Mouse (Mus musculus): ENCODE measurements at regions not wholly inside any gene's neighbourhood (a gene's known extent, or its start where the extent isn't known, plus 50 kb on each side); places are given as distances from the start of the nearest gene placed in this dataset.

DNA sequence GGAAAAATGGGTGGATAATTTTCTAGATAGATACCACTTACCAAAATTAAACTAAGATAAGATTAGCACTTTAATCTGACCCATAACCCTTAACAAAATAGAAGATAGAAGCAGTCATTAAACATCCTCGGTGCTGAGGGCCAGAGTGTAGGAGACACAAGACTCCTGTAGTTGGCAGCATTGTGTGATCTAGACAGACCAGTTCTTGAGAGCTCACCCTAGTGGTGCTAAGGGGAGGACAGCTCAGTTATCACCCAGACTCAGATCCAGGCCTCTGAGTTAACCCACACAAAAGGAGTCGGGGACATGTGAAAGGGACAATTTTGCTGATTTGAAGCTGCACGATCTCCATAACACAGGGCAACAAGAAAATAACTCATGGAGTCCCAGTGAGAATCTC lies 1471.1 kb downstream of the Tbl1xr1 start:
- Histone ChIP-seq H3K9ac (replicated peaks; ENCODE audit: low read depth) (no peak overlapping the region), H3K27ac (ENCODE audit: low read length) (no peak overlapping the region), H3K4me2 (replicated peaks; ENCODE audit: low read depth, low read length) (no peak overlapping the region), H3K36me3 (ENCODE audit: insufficient read depth, low read length) (no peaks in the 10 kb centered on the region), H3K27me3 (replicated peaks; ENCODE audit: insufficient read depth, low read length) (no peaks in the 10 kb centered on the region), H3K9me3 (ENCODE audit: low read length) (no peaks in the 10 kb centered on the region), H3K4me3 (ENCODE audit: low read depth, low read length) (no peak overlapping the region), H3K4me1 (ENCODE audit: insufficient read depth, low read depth, low read length) (no peaks in the 10 kb centered on the region)
- DNase-seq (ENCODE audit: low spot score) (no peak), ATAC-seq (no peak)
- no peak for TF ChIP-seq EP300 (IDR thresholded peaks at IDR 0.05)
- TF ChIP-seq CTCF (IDR thresholded peaks at IDR 0.05): no peak
- WGBS: 79% methylated on average over 3 of the region's 3 CpGs

DNA sequence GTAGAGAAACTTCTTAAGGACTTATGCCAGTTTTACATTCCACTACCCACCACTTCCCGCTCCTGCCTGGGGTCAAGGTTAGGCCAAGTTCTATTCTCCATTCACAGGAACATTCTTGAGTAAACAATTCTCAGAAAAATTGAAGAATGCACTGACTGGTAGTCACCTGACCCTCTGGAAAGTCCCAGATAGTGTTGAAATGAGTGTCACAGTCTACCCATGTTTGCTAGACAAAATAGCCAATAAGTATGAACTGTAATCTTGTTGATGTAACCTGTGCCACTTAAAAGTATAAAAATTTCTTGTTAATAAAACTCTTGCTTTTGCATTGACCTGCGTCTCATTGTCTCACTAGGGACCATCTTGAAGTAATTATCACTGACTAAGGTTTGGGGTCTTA lies 1487.9 kb downstream of the Tbl1xr1 start:
- 71% methylated on average over 2 of the region's 2 CpGs for WGBS
- H3K9me3 ChIP-seq (ENCODE audit: low read length): no peaks in the 10 kb centered on the region
- H3K36me3 ChIP-seq (ENCODE audit: insufficient read depth, low read length): no peaks in the 10 kb centered on the region
- no peak overlapping the region for H3K9ac ChIP-seq (replicated peaks; ENCODE audit: low read depth)
- DNase-seq (ENCODE audit: low spot score) (no peak), ATAC-seq (no peak)
- H3K27ac ChIP-seq (ENCODE audit: low read length): no peak overlapping the region
- H3K27me3 ChIP-seq (replicated peaks; ENCODE audit: insufficient read depth, low read length): no peaks in the 10 kb centered on the region
- no peak overlapping the region for H3K4me3 ChIP-seq (ENCODE audit: low read depth, low read length)
- no peak overlapping the region for H3K4me2 ChIP-seq (replicated peaks; ENCODE audit: low read depth, low read length)
- TF ChIP-seq CTCF (IDR thresholded peaks at IDR 0.05): no peak
- H3K4me1 ChIP-seq (ENCODE audit: insufficient read depth, low read depth, low read length): no peaks in the 10 kb centered on the region

DNA sequence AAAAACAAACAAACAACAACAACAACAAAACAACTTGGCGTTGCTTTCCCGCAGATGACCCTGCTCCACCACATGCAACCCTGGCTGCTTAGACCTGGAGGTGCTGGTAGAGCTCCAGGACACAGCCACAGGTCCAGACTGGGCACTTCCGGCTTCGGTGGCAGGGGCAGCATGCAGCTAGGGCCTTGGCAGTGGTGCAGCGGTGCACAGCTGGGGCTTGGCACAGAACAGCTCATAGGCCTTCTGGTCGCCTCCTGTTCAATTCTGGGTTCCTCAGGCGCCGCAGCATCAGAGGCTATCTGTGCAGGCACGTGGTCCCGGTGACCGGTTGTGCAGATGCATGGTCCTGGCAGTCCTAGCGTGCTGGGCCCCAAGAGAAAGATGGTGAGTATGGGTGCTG lies 1492.4 kb downstream of the Tbl1xr1 start:
- no peaks in the 10 kb centered on the region for H3K36me3 ChIP-seq (ENCODE audit: insufficient read depth, low read length)
- H3K27me3 ChIP-seq (replicated peaks; ENCODE audit: insufficient read depth, low read length): no peaks in the 10 kb centered on the region
- ATAC-seq (no peak), DNase-seq (ENCODE audit: low spot score) (no peak)
- no peaks in the 10 kb centered on the region for H3K9me3 ChIP-seq (ENCODE audit: low read length)
- WGBS: 91% methylated on average over 12 of the region's 12 CpGs
- TF ChIP-seq EP300 (IDR thresholded peaks at IDR 0.05): no peak
- no peak for TF ChIP-seq CTCF (IDR thresholded peaks at IDR 0.05)
- H3K4me3 ChIP-seq (ENCODE audit: low read depth, low read length): no peak overlapping the region
- H3K4me1 ChIP-seq (ENCODE audit: insufficient read depth, low read depth, low read length): no peaks in the 10 kb centered on the region
- H3K27ac ChIP-seq (ENCODE audit: low read length): no peak overlapping the region
- no peak overlapping the region for H3K4me2 ChIP-seq (replicated peaks; ENCODE audit: low read depth, low read length)
- no peak overlapping the region for H3K9ac ChIP-seq (replicated peaks; ENCODE audit: low read depth)

GRCm38 (mm10) chr3:23592506-23593141 lies 1516.2 kb downstream of the Tbl1xr1 start:
- no peak for DNase-seq (ENCODE audit: low spot score)
- H3K4me2 ChIP-seq (replicated peaks; ENCODE audit: low read depth, low read length): no peak overlapping the region
- TF ChIP-seq EP300 (IDR thresholded peaks at IDR 0.05) (no peak), CTCF (IDR thresholded peaks at IDR 0.05) (no peak)
- WGBS: 48% methylated on average over 3 of the region's 3 CpGs
- no peaks in the 10 kb centered on the region for H3K9me3 ChIP-seq (ENCODE audit: low read length)
- H3K27ac ChIP-seq (ENCODE audit: low read length): no peak overlapping the region
- no peak overlapping the region for H3K9ac ChIP-seq (replicated peaks; ENCODE audit: low read depth)
- H3K36me3 ChIP-seq (ENCODE audit: insufficient read depth, low read length): no peaks in the 10 kb centered on the region
- H3K27me3 ChIP-seq (replicated peaks; ENCODE audit: insufficient read depth, low read length): no peaks in the 10 kb centered on the region
- ATAC-seq: no peak
- H3K4me3 ChIP-seq (ENCODE audit: low read depth, low read length): no peak overlapping the region
- H3K4me1 ChIP-seq (ENCODE audit: insufficient read depth, low read depth, low read length): no peaks in the 10 kb centered on the region

- DNase-seq (ENCODE audit: low spot score): no peak
- no peaks in the 10 kb centered on the region for H3K36me3 ChIP-seq (ENCODE audit: insufficient read depth, low read length)
Measured at GRCm38 (mm10) chr3:23601469-23601868, 1525.0 kb downstream of the Tbl1xr1 start.

GRCm38 (mm10) chr3:23610054-23610453 lies 1533.6 kb downstream of the Tbl1xr1 start:
- no peak overlapping the region for H3K9ac ChIP-seq (replicated peaks; ENCODE audit: low read depth)
- ATAC-seq: no peak

More at GRCm38 (mm10) chr3:23601469-23601868, 1525.0 kb downstream of the Tbl1xr1 start:
- WGBS: 77% methylated on average over 3 of the region's 3 CpGs
- H3K9me3 ChIP-seq (ENCODE audit: low read length): no peaks in the 10 kb centered on the region
- no peak overlapping the region for H3K4me3 ChIP-seq (ENCODE audit: low read depth, low read length)
- H3K9ac ChIP-seq (replicated peaks; ENCODE audit: low read depth): no peak overlapping the region
- TF ChIP-seq CTCF (IDR thresholded peaks at IDR 0.05) (no peak), EP300 (IDR thresholded peaks at IDR 0.05) (no peak)
- no peaks in the 10 kb centered on the region for H3K4me1 ChIP-seq (ENCODE audit: insufficient read depth, low read depth, low read length)
- no peak overlapping the region for H3K27ac ChIP-seq (ENCODE audit: low read length)
- H3K4me2 ChIP-seq (replicated peaks; ENCODE audit: low read depth, low read length): no peak overlapping the region
- no peaks in the 10 kb centered on the region for H3K27me3 ChIP-seq (replicated peaks; ENCODE audit: insufficient read depth, low read length)
- no peak for ATAC-seq

More at GRCm38 (mm10) chr3:23610054-23610453, 1533.6 kb downstream of the Tbl1xr1 start:
- Histone ChIP-seq H3K4me1 (ENCODE audit: insufficient read depth, low read depth, low read length) (no peaks in the 10 kb centered on the region), H3K4me3 (ENCODE audit: low read depth, low read length) (no peak overlapping the region), H3K9me3 (ENCODE audit: low read length) (no peaks in the 10 kb centered on the region), H3K27me3 (replicated peaks; ENCODE audit: insufficient read depth, low read length) (no peaks in the 10 kb centered on the region), H3K4me2 (replicated peaks; ENCODE audit: low read depth, low read length) (no peak overlapping the region), H3K36me3 (ENCODE audit: insufficient read depth, low read length) (no peaks in the 10 kb centered on the region), H3K27ac (ENCODE audit: low read length) (no peak overlapping the region)
- TF ChIP-seq EP300 (IDR thresholded peaks at IDR 0.05) (no peak), CTCF (IDR thresholded peaks at IDR 0.05) (no peak)
- DNase-seq (ENCODE audit: low spot score): no peak
- WGBS: 38% methylated on average over 2 of the region's 2 CpGs

Measured in lung, postnatal 0 days (tissue).